Mouse (Mus musculus) heart, embryonic 13.5 days (tissue): ENCODE measurements around the gene Gm12117. TPM values are rescaled to one million over a fixed set of nuclear protein-coding genes. Genes with fewer than 3 reads are reported as not detected.

Experiments
- ATAC-seq: fragments of 200-750 bp; cut with Nextera tagmentation; 2 replicates; pipeline ENCODE4 v1.8.0; 2017; ENCODE audit warnings: moderate TSS enrichment; ENCODE audit not compliant: insufficient number of reproducible peaks, low FRiP score, low TSS enrichment; ENCODE audit errors: extremely low read depth
- H3K27ac ChIP-seq: fragments of 300-500 bp; sonication (generic); replicated peaks from 2 replicates; pipeline ENCODE4 v1.5.1; 2015; ENCODE audit warnings: moderate library complexity, mild to moderate bottlenecking, inconsistent platforms
- H3K27me3 ChIP-seq: fragments of 300-500 bp; sonication (generic); replicated peaks from 2 replicates; pipeline ENCODE4 v1.6.1; 2015; ENCODE audit warnings: mild to moderate bottlenecking, inconsistent platforms
- H3K36me3 ChIP-seq: fragments of 300-500 bp; sonication (generic); 2 replicates; pipeline ENCODE4 v1.6.1; 2015; ENCODE audit warnings: mild to moderate bottlenecking, inconsistent platforms
- H3K4me1 ChIP-seq: fragments of 300-500 bp; sonication (generic); 2 replicates; pipeline ENCODE4 v1.6.1; 2015; ENCODE audit warnings: inconsistent platforms
- H3K4me2 ChIP-seq: fragments of 300-500 bp; sonication (generic); 2 replicates; pipeline ENCODE4 v1.6.1; 2015; ENCODE audit warnings: inconsistent platforms, mild to moderate bottlenecking, moderate library complexity
- H3K4me3 ChIP-seq: fragments of 300-500 bp; sonication (generic); 2 replicates; pipeline ENCODE4 v1.5.1; 2015; ENCODE audit warnings: moderate library complexity, mild to moderate bottlenecking, inconsistent platforms
- H3K9ac ChIP-seq: fragments of 300-500 bp; sonication (generic); 2 replicates; pipeline ENCODE4 v1.6.1; 2015; ENCODE audit warnings: inconsistent platforms, mild to moderate bottlenecking, moderate library complexity
- H3K9me3 ChIP-seq: fragments of 300-500 bp; sonication (generic); 2 replicates; pipeline ENCODE4 v1.6.1; 2016; ENCODE audit warnings: inconsistent platforms
- WGBS: fragments of 180-500 bp; shearing (Covaris S2); methylation state at CpG from one replicate; pipeline ENCODE4 v1.1.7; 2015; ENCODE audit warnings: mixed read lengths; 5-methylcytosine and 5-hydroxymethylcytosine counted together
- polyA plus RNA-seq: library from polyadenylated mRNA; unstranded; fragments of >200 nt; fragmentation: Nextera tagmentation; extraction: Ambion mirVana; gene quantifications from 2 replicates; pipeline ENCODE4 v1.2.1, GENCODE M21; 2015

The Gm12117 gene
- polyA plus RNA-seq, 1 experiment from 2014 or later, result not detected

DNA sequence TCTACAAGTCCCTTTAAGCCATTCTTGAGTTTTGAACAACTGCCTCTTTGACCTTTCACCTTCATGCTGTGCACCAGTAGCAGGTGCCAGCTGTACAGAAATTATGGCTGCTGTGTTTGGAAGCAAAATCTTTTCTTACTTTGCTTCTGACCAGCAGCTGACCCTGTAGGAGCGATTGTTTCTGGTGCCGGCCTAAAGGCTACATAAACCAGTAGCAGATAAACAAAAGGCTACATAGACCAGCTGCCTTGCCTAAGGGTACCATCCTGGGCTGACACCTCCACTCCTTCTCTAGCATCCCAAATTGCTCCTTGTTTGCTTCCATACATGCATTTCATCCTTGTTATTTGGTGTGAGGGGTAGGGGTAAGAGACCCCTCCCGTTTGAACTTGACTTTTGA lies 42.4 kb downstream of the Gm12117 start:
- Histone ChIP-seq H3K4me2 (no peak overlapping the region), H3K27ac (no peak overlapping the region), H3K9ac (no peak overlapping the region), H3K27me3 (no peaks in the 10 kb centered on the region), H3K36me3 (no peaks in the 10 kb centered on the region), H3K4me3 (no peak overlapping the region), H3K4me1 (no peaks in the 10 kb centered on the region), H3K9me3 (no peaks in the 10 kb centered on the region)
- WGBS, result 63% methylated on average over 3 of the region's 3 CpGs
- ATAC-seq, result no peak

DNA sequence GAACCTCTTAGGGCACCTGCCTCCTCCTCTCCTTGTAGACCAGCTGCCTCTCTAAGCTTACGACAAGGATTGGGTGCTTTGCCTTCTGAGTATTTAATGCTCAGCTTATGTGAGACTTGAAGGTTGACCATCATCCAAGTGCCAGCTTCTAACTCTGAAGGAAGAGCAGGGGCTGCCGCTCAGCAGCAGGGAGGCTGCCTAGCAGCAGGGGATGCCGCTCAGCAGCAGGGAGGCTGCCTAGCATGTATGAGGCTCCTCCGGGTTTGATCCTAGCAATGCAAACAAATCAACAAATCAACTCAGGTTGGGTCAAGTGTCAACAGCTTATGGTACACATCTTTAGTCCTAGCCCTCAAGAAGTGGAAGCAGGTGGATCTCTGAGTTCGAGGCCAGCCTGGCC lies 44.5 kb downstream of the Gm12117 start:
- ATAC-seq, result no peak

GRCm38 (mm10) chr11:33228186-33228585 lies 48.4 kb downstream of the Gm12117 start:
- Histone ChIP-seq H3K9me3 (no peaks in the 10 kb centered on the region), H3K4me3 (no peak overlapping the region), H3K9ac (no peak overlapping the region), H3K27me3 (no peaks in the 10 kb centered on the region), H3K4me2 (no peak overlapping the region), H3K4me1 (no peaks in the 10 kb centered on the region), H3K36me3 (no peaks in the 10 kb centered on the region), H3K27ac (no peak overlapping the region)
- ATAC-seq, result no peak
- WGBS, result 66% methylated on average over 2 of the region's 2 CpGs

More for the DNA sequence above, 44.5 kb downstream of the Gm12117 start:
- H3K27me3 ChIP-seq, result no peaks in the 10 kb centered on the region
- H3K9ac ChIP-seq, result no peak overlapping the region
- H3K4me3 ChIP-seq, result no peak overlapping the region
- H3K9me3 ChIP-seq, result no peaks in the 10 kb centered on the region
- 69% methylated on average over 5 of the region's 5 CpGs for WGBS
- no peaks in the 10 kb centered on the region for H3K36me3 ChIP-seq
- no peaks in the 10 kb centered on the region for H3K4me1 ChIP-seq
- no peak overlapping the region for H3K4me2 ChIP-seq
- no peak overlapping the region for H3K27ac ChIP-seq

- ATAC-seq, result no peak
- Histone ChIP-seq H3K9me3 (no peaks in the 10 kb centered on the region), H3K9ac (no peak overlapping the region), H3K27me3 (no peaks in the 10 kb centered on the region), H3K4me1 (peaks cover 9% of the 10 kb centered on the region), H3K36me3 (no peaks in the 10 kb centered on the region), H3K27ac (no peak overlapping the region), H3K4me2 (no peak overlapping the region), H3K4me3 (no peak overlapping the region)
- 77% methylated on average over 8 of the region's 8 CpGs for WGBS
Observed at GRCm38 (mm10) chr11:33226516-33226915, 50.0 kb downstream of the Gm12117 start.

Other genes with a start within 250 kb of the Gm12117 start
- 3.3 and 4.3 TPM in 2 replicates for gene Fgf18, start 129.3 kb downstream of the Gm12117 start, polyA plus RNA-seq
- gene Npm1, start 113.5 kb downstream of the Gm12117 start, polyA plus RNA-seq, result 532 and 581 TPM in 2 replicates
- not detected in 2 replicates for gene Tlx3, start 73.1 kb downstream of the Gm12117 start, polyA plus RNA-seq
- 3.8 and 4.4 TPM in 2 replicates for gene Ranbp17, start 237.0 kb upstream of the Gm12117 start, polyA plus RNA-seq